Mouse (Mus musculus): ENCODE data around the gene Add3.

GRCm38 (mm10) chr19:53296331-53297254, 156.3 kb downstream of the Add3 start:
- no peak for TF ChIP-seq CHD2 (IDR thresholded peaks at IDR 0.05; ENCODE audit: low read length)
- TF ChIP-seq RAD21 (IDR thresholded peaks at IDR 0.05; ENCODE audit: low read depth, low read length) = no peak
- TF ChIP-seq CHD1 (IDR thresholded peaks at IDR 0.05; ENCODE audit: low read depth, low read length) = no peak
- TF ChIP-seq MEF2A (IDR thresholded peaks at IDR 0.05; ENCODE audit: borderline replicate concordance, low read depth, low read length) = no peak
- no peak for TF ChIP-seq GABPA (IDR thresholded peaks at IDR 0.05; ENCODE audit: insufficient replicate concordance, low read depth, low read length)
- TF ChIP-seq JUND (conservative IDR thresholded peaks at IDR 0.05; ENCODE audit: low read depth, low read length) = no peak
- no peak for TF ChIP-seq POLR2A (IDR thresholded peaks at IDR 0.05; ENCODE audit: low read depth, low read length)
- no peak for TF ChIP-seq EP300 (IDR thresholded peaks at IDR 0.05; ENCODE audit: low read length)
- TF ChIP-seq CTCF (conservative IDR thresholded peaks at IDR 0.05 in 1 of 2, IDR thresholded peaks at IDR 0.05 in 1 of 2; ENCODE audit: low read depth in 2 of 2, low read length in 2 of 2) = no peak
- TF ChIP-seq ZC3H11A (IDR thresholded peaks at IDR 0.05; ENCODE audit: low read depth, low read length) = no peak
- TF ChIP-seq ETS1 (conservative IDR thresholded peaks at IDR 0.05; ENCODE audit: low read depth, low read length) = no peak
- TF ChIP-seq TCF12 (IDR thresholded peaks at IDR 0.05; ENCODE audit: low read depth, low read length) = no peak
